ENCODE assay signal across 26 mouse cellular contexts in the genomic region with DNA sequence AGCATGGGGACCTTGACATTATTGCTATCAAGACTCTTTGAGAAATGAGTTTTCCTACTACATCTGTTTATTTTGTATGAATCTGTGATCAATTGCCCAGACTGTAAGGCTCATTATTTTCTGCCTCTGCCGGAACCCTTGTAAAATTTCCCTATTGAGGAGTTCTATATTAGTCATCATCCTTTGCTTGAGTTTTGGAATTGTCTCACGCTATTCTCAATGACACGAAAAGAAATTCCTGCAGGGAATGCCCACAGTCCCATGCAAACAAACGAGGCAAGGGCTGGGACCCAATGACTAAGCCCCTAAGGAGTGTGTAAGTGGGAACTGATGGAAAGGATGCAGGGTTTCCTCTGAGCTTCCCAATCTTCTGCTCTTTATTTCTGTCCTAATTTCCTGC.
DNase-seq lines count a peak whose midpoint lies in the region; ATAC-seq and TF ChIP-seq lines count a peak whose summit lies in the region.
"Had no signal": no experiment of that assay in that cellular context is flagged by ENCODE, and none has a peak within 500 bp of the region (broad histone marks: within the 10 kb centered on the region; RNA-seq: fewer than 3 reads in every experiment).

No protein-coding gene starts in this region.

- no peak for ATAC-seq in lung, embryonic 15.5 days (ENCODE audit: borderline replicate concordance, extremely low read depth, low FRiP score, low TSS enrichment)
- ATAC-seq in lung, postnatal 0 days, result no peak
- ATAC-seq in liver, embryonic 11.5 days (replicated peaks; ENCODE audit: low FRiP score), result no peak
- ATAC-seq: forebrain, embryonic 14.5 days; forebrain, postnatal 0 days; hindbrain, embryonic 16.5 days had no signal

- no peak overlapping the region for H3K9ac ChIP-seq in lung, embryonic 15.5 days
- no peak overlapping the region for H3K9ac ChIP-seq in lung, postnatal 0 days (replicated peaks; ENCODE audit: low read depth)
- H3K9ac ChIP-seq in liver, embryonic 11.5 days (ENCODE audit: low read depth, low read length), result no peak overlapping the region
- H3K9ac ChIP-seq: forebrain, postnatal 0 days; heart, embryonic 12.5 days; heart, embryonic 15.5 days; hindbrain, embryonic 13.5 days had no signal

- WGBS in lung, embryonic 15.5 days, result 50% methylated on average over 4 of the region's 4 CpGs
- WGBS in lung, postnatal 0 days, result 32% methylated on average over 4 of the region's 4 CpGs
- 73% methylated on average over 4 of the region's 4 CpGs for WGBS in liver, embryonic 11.5 days
- 71% methylated on average over 4 of the region's 4 CpGs for WGBS in kidney, adult 2 months

- no peak for TF ChIP-seq EP300 in lung, postnatal 0 days (IDR thresholded peaks at IDR 0.05)

- H3K79me2 ChIP-seq in C2C12 (ENCODE audit: control insufficient read depth, insufficient read depth) (no peaks in the 10 kb centered on the region), myocyte (ENCODE audit: control insufficient read depth, insufficient read depth) (no peaks in the 10 kb centered on the region)

- DNase-seq in lung, postnatal 0 days (ENCODE audit: low spot score), result no peak
- peak; percentile 43 for DNase-seq in 3134 (ENCODE audit: extremely low read depth, insufficient read length, low spot score)
- no peak for DNase-seq in liver, embryonic 11.5 days (ENCODE audit: low spot score)
- DNase-seq in kidney, adult 2 months, result no peak
- DNase-seq: adrenal gland, postnatal 10 days; adrenal gland, postnatal 36 days; cerebellum, adult 18-20 months; cerebellum, adult 9-10 months; cerebellum, postnatal 14 days; forebrain, postnatal 0 days; gastrocnemius, adult 2 months; gastrocnemius, postnatal 14 days; heart, adult 18-20 months; heart, postnatal 10 days; heart, postnatal 36 days had no signal

- no peak overlapping the region for H3ac ChIP-seq in C2C12 (ENCODE audit: control insufficient read depth, insufficient read length, low read depth)
- no peak overlapping the region for H3ac ChIP-seq in myocyte (ENCODE audit: control insufficient read depth, insufficient read length)

- no peaks in the 10 kb centered on the region for H3K9me3 ChIP-seq in lung, embryonic 15.5 days
- no peaks in the 10 kb centered on the region for H3K9me3 ChIP-seq in lung, postnatal 0 days (ENCODE audit: low read length)
- no peaks in the 10 kb centered on the region for H3K9me3 ChIP-seq in liver, embryonic 11.5 days (ENCODE audit: control insufficient read depth, low read length)
- H3K9me3 ChIP-seq: G1E; heart, embryonic 12.5 days; heart, embryonic 15.5 days; hindbrain, embryonic 10.5 days; hindbrain, embryonic 13.5 days had no signal

- no peak for TF ChIP-seq CTCF in lung, postnatal 0 days (IDR thresholded peaks at IDR 0.05)
- TF ChIP-seq CTCF in C2C12 (IDR thresholded peaks at IDR 0.05; ENCODE audit: control insufficient read depth, insufficient read depth, insufficient read length), result no peak
- TF ChIP-seq CTCF in kidney, adult 2 months (conservative IDR thresholded peaks at IDR 0.05; ENCODE audit: insufficient read depth, insufficient read length, low read depth, low read length), result no peak

- H3K27me3 ChIP-seq in lung, embryonic 15.5 days, result no peaks in the 10 kb centered on the region
- no peaks in the 10 kb centered on the region for H3K27me3 ChIP-seq in lung, postnatal 0 days (replicated peaks; ENCODE audit: insufficient read depth, low read length)
- H3K27me3 ChIP-seq in C2C12 (ENCODE audit: control insufficient read depth, insufficient read depth, insufficient read length) (no peaks in the 10 kb centered on the region), myocyte (ENCODE audit: control insufficient read depth, insufficient read depth, insufficient read length) (no peaks in the 10 kb centered on the region)
- H3K27me3 ChIP-seq in liver, embryonic 11.5 days (replicated peaks; ENCODE audit: control insufficient read depth, insufficient read depth, low read length), result no peaks in the 10 kb centered on the region
- H3K27me3 ChIP-seq in kidney, adult 2 months (replicated peaks; ENCODE audit: control insufficient read depth, insufficient read depth, low read length), result no peaks in the 10 kb centered on the region
- H3K27me3 ChIP-seq: CH12.LX; heart, embryonic 12.5 days; heart, embryonic 15.5 days; hindbrain, embryonic 13.5 days had no signal

- no peak overlapping the region for H3K4me2 ChIP-seq in lung, embryonic 15.5 days
- no peak overlapping the region for H3K4me2 ChIP-seq in lung, postnatal 0 days (replicated peaks; ENCODE audit: low read depth, low read length)
- peak overlapping the region; percentile 74 for H3K4me2 ChIP-seq in myocyte (ENCODE audit: low read depth)
- no peak overlapping the region for H3K4me2 ChIP-seq in liver, embryonic 11.5 days
- H3K4me2 ChIP-seq: heart, embryonic 12.5 days; heart, embryonic 15.5 days; hindbrain, embryonic 13.5 days had no signal

- H3K4me1 ChIP-seq in lung, embryonic 15.5 days, result 0 out of 2 replicates have a peak, but pooled peaks cover 8% of the 10 kb centered on the region
- peaks cover 7% of the 10 kb centered on the region; the same call in 1 of the 2 replicates for H3K4me1 ChIP-seq in lung, postnatal 0 days (ENCODE audit: insufficient read depth, low read depth, low read length)
- H3K4me1 ChIP-seq in liver, embryonic 11.5 days (replicated peaks; ENCODE audit: control insufficient read depth, insufficient read depth, low read length), result no peaks in the 10 kb centered on the region
- no peaks in the 10 kb centered on the region for H3K4me1 ChIP-seq in kidney, adult 2 months (ENCODE audit: control insufficient read depth, insufficient read depth, low read length)

- no peaks in the 10 kb centered on the region for H3K79me3 ChIP-seq in C2C12 (ENCODE audit: low read depth)

- H3K36me3 ChIP-seq in lung, embryonic 15.5 days, result no peaks in the 10 kb centered on the region
- H3K36me3 ChIP-seq in lung, postnatal 0 days (ENCODE audit: insufficient read depth, low read length), result no peaks in the 10 kb centered on the region
- H3K36me3 ChIP-seq in C2C12 (ENCODE audit: control insufficient read depth, insufficient read depth) (no peaks in the 10 kb centered on the region), myocyte (ENCODE audit: control insufficient read depth, insufficient read depth) (no peaks in the 10 kb centered on the region)
- no peaks in the 10 kb centered on the region for H3K36me3 ChIP-seq in liver, embryonic 11.5 days (ENCODE audit: control insufficient read depth, insufficient read depth, low read length)
- no peaks in the 10 kb centered on the region for H3K36me3 ChIP-seq in kidney, adult 2 months (ENCODE audit: control insufficient read depth, insufficient read depth, low read length)
- H3K36me3 ChIP-seq: G1E; heart, embryonic 12.5 days; heart, embryonic 15.5 days; hindbrain, embryonic 10.5 days; hindbrain, embryonic 13.5 days had no signal

- no peak overlapping the region for H3K4me3 ChIP-seq in lung, embryonic 15.5 days
- no peak overlapping the region for H3K4me3 ChIP-seq in lung, postnatal 0 days (ENCODE audit: low read depth, low read length)
- H3K4me3 ChIP-seq in C2C12 (ENCODE audit: insufficient read depth, poor library complexity, severe bottlenecking) (no peak overlapping the region), myocyte (no peak overlapping the region)
- no peak overlapping the region for H3K4me3 ChIP-seq in liver, embryonic 11.5 days (ENCODE audit: low read depth, low read length)
- no peak overlapping the region for H3K4me3 ChIP-seq in kidney, adult 2 months (ENCODE audit: insufficient read depth, low read depth, low read length)
- H3K4me3 ChIP-seq: gastrocnemius, adult 2 months; heart, embryonic 12.5 days; heart, embryonic 15.5 days; hindbrain, embryonic 10.5 days; hindbrain, embryonic 13.5 days had no signal

- 0 out of 2 replicates have a peak overlapping the region, but pooled peaks have one; percentile 67 for H3K27ac ChIP-seq in lung, embryonic 15.5 days
- H3K27ac ChIP-seq in lung, postnatal 0 days (ENCODE audit: low read length), result no peak overlapping the region
- H3K27ac ChIP-seq in liver, embryonic 11.5 days (ENCODE audit: low read depth, low read length), result no peak overlapping the region
- H3K27ac ChIP-seq in kidney, adult 2 months (ENCODE audit: insufficient read depth, low read depth, low read length), result no peak overlapping the region
- H3K27ac ChIP-seq: gastrocnemius, adult 2 months; heart, embryonic 15.5 days; hindbrain, embryonic 10.5 days; hindbrain, embryonic 13.5 days had no signal

- no peak for TF ChIP-seq POLR2A in myocyte (IDR thresholded peaks at IDR 0.05; ENCODE audit: insufficient read length, low read depth)
- no peak for TF ChIP-seq POLR2A in kidney, adult 2 months (IDR thresholded peaks at IDR 0.05; ENCODE audit: low read depth, low read length)

TF ChIP-seq in C2C12, 6 proteins besides CTCF, POLR2A, EP300 and RAD21:
- TF ChIP-seq USF1 (IDR thresholded peaks at IDR 0.05; ENCODE audit: low read depth) (no peak), CEBPB (IDR thresholded peaks at IDR 0.05; ENCODE audit: low read depth) (no peak), MAX (IDR thresholded peaks at IDR 0.05) (peak; percentile 59)

TF ChIP-seq in myocyte, 11 proteins besides CTCF, POLR2A, EP300 and RAD21:
- TF ChIP-seq SRF (IDR thresholded peaks at IDR 0.05; ENCODE audit: control insufficient read depth, insufficient read length, low read depth), result no peak
